Mouse (Mus musculus) midbrain, postnatal 0 days (tissue): ENCODE results near the gene Hk1. TPM values are rescaled to one million over a fixed set of nuclear protein-coding genes. Genes with fewer than 3 reads are reported as not detected.

ENCODE experiments used
- ATAC-seq: fragments of 200-750 bp; cut with Nextera tagmentation; 2 replicates; pipeline ENCODE4 v1.8.0; 2017; ENCODE audit warnings: moderate number of reproducible peaks, mild to moderate bottlenecking, moderate TSS enrichment, moderate library complexity; ENCODE audit not compliant: low FRiP score
- DNase-seq: peaks from one replicate; pipeline ENCODE4 v3.0.0-alpha.2; 2015; ENCODE audit warnings: low spot score
- H3K27ac ChIP-seq: fragments of 300-500 bp; sonication (generic); 2 replicates; pipeline ENCODE4 v1.5.1; 2014; ENCODE audit warnings: low read depth, mild to moderate bottlenecking, low read length, mixed read lengths
- H3K27me3 ChIP-seq: fragments of 300-500 bp; sonication (generic); 2 replicates; pipeline ENCODE4 v1.6.1; 2014; ENCODE audit warnings: low read length, control low read depth, mixed read lengths; ENCODE audit not compliant: insufficient read depth
- H3K36me3 ChIP-seq: fragments of 300-500 bp; sonication (generic); 2 replicates; pipeline ENCODE4 v1.6.1; 2014; ENCODE audit warnings: low read length, control low read depth, mixed read lengths; ENCODE audit not compliant: insufficient read depth
- H3K4me1 ChIP-seq: fragments of 300-500 bp; sonication (generic); 2 replicates; pipeline ENCODE4 v1.6.1; 2014; ENCODE audit warnings: mild to moderate bottlenecking, control low read depth, antibody characterized with exemption, low read length, mixed read lengths; ENCODE audit not compliant: insufficient read depth
- H3K4me2 ChIP-seq: fragments of 300-500 bp; sonication (generic); 2 replicates; pipeline ENCODE4 v1.6.1; 2014; ENCODE audit warnings: low read depth, mild to moderate bottlenecking, low read length, mixed read lengths; ENCODE audit not compliant: poor library complexity, severe bottlenecking
- H3K4me3 ChIP-seq: fragments of 300-500 bp; sonication (generic); 2 replicates; pipeline ENCODE4 v1.5.1; 2014; ENCODE audit warnings: low read depth, mild to moderate bottlenecking, low read length, moderate library complexity
- H3K9ac ChIP-seq: fragments of 300-500 bp; sonication (generic); replicated peaks from 2 replicates; pipeline ENCODE4 v1.6.1; 2014; ENCODE audit warnings: mild to moderate bottlenecking, low read length, moderate library complexity, mixed read lengths; ENCODE audit not compliant: poor library complexity, severe bottlenecking
- H3K9me3 ChIP-seq: fragments of 300-500 bp; sonication (generic); 2 replicates; pipeline ENCODE4 v1.6.1; 2016; ENCODE audit warnings: low read length, control low read depth
- CTCF ChIP-seq: IDR thresholded peaks from 2 replicates; pipeline ENCODE4 v1.5.1; 2016; ENCODE audit warnings: antibody characterized with exemption, mild to moderate bottlenecking
- WGBS: fragments of 180-500 bp; shearing (Covaris S2); extraction: QIAGEN DNeasy Blood & Tissue Kit; methylation state at CpG from one replicate; pipeline ENCODE4 v1.1.7; 2014; 5-methylcytosine and 5-hydroxymethylcytosine counted together
- polyA plus RNA-seq: library from polyadenylated mRNA; unstranded; fragments of >200 nt; fragmentation: Nextera tagmentation; extraction: Ambion mirVana; gene quantifications from 2 replicates; pipeline ENCODE4 v1.2.1, GENCODE M21; 2015
- total RNA-seq: library from RNA; depleted of rRNA; stranded (reverse); fragments of >200 nt; gene quantifications from 2 replicates; pipeline ENCODE4 v1.2.3, GENCODE M21; 2014

The Hk1 gene
- total and polyA plus RNA-seq, 2 experiments from 2014 or later, result 103 to 157 TPM

DNA sequence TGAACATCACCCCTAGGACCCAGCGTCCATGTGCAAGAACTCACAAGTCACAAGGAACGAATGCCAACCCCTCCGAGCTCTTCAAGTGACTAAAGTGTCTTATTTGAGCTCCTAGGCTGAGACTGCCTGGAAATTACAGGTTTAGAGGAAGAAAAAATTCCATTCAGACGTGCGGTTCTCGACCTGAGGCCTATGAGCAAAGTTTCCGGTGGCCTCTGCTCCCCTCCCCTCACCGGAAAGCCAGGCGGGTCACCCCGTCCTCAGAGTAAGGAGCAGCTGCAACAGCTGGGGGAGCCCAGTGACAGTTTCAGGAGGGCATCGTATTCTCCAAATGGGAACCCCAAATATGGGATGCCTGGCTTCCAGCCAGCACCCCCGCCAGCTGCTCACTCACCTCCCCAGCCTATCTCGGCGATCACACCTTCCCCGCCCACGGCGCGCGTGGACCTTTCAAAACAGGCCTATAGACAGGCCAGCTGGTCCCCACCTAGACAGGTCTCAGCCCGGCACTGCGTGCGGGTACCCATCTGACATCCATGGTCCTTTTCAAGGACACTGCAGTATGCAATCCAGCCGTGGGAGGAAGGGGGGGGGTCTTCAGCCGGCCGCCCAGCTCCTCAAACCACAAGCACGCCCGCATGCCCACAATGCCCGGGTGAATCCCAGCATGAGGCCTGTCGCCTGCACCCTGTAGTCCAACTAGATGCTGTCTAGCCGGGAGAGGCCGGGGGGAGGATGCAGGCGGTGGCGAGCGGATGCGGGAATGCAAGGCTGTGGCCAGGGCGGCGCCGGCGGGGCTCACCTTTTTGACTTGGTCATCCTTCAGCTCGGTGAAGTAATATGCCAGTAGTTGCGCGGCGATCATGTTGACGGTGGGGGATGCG lies 40.3 kb downstream of the Hk1 start:
- TF ChIP-seq CTCF, result no peak
- peak overlapping the region; percentile 89 for H3K27ac ChIP-seq
- no peaks in the 10 kb centered on the region for H3K9me3 ChIP-seq
- no peaks in the 10 kb centered on the region for H3K27me3 ChIP-seq
- DNase-seq, result peak; percentile 42
- peaks cover 12% of the 10 kb centered on the region for H3K4me1 ChIP-seq
- H3K9ac ChIP-seq, result peak overlapping the region; percentile 90
- H3K4me2 ChIP-seq, result peak overlapping the region; percentile 70
- no peaks in the 10 kb centered on the region for H3K36me3 ChIP-seq
- WGBS, result 2% methylated on average over 44 of the region's 45 CpGs
- ATAC-seq, result peak; percentile 59
- peak overlapping the region; percentile 71 for H3K4me3 ChIP-seq

DNA sequence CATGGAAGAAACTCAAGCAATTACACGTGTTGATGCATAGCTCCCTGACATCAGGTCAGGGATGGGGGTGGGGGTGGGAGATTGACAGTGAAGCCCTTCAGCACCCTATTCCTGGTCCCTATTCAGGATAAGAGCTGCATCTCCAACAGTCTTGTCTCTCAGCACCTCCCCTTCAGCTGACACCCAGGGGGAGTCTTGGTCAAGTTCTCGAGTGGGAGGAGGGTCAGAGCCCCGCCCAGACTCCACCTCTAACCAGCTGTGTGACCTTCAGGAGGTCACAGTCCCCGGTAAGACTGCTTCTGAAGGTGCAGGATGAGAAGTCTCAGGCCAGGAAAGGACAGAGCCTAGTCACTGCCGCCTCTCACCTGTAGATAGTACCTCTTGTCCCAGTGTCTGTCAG lies 41.1 kb downstream of the Hk1 start:
- Histone ChIP-seq H3K27ac (no peak overlapping the region), H3K4me1 (peaks cover 12% of the 10 kb centered on the region), H3K27me3 (no peaks in the 10 kb centered on the region), H3K9me3 (no peaks in the 10 kb centered on the region), H3K4me2 (peak overlapping the region; percentile 70), H3K9ac (peak overlapping the region; percentile 90; the same call in 1 of the 2 replicates), H3K4me3 (peak overlapping the region; percentile 71), H3K36me3 (no peaks in the 10 kb centered on the region)
- DNase-seq (no peak), ATAC-seq (no peak)
- 41% methylated on average over 5 of the region's 5 CpGs for WGBS
- TF ChIP-seq CTCF, result no peak

DNA sequence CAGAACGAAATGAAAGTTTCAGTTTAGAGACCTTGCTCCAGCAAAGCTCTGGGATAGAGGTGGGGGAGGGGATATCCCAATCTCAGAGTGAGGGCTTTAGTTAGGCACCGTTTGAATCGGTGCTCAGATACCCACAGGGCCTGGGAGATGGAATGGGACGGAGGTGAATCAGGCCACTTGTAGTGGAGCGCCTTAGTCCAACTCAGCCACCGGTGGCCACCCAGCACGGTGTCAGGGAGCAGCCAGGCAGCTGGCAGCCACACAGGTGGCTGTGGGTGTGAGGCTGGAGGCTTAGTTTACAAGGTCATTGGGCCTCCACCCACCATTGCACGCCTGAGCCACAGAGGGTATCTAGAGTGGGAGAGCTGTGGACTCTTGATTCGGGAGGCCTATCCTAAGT lies 41.5 kb downstream of the Hk1 start:
- Histone ChIP-seq H3K4me1 (peaks cover 12% of the 10 kb centered on the region), H3K4me2 (peak overlapping the region; percentile 70), H3K36me3 (no peaks in the 10 kb centered on the region), H3K27me3 (no peaks in the 10 kb centered on the region), H3K9me3 (no peaks in the 10 kb centered on the region), H3K27ac (no peak overlapping the region), H3K4me3 (peak overlapping the region; percentile 71), H3K9ac (0 out of 2 replicates have a peak overlapping the region, but pooled peaks have one; percentile 90)
- 38% methylated on average over 9 of the region's 9 CpGs for WGBS
- no peak for TF ChIP-seq CTCF
- no peak for ATAC-seq
- no peak for DNase-seq

DNA sequence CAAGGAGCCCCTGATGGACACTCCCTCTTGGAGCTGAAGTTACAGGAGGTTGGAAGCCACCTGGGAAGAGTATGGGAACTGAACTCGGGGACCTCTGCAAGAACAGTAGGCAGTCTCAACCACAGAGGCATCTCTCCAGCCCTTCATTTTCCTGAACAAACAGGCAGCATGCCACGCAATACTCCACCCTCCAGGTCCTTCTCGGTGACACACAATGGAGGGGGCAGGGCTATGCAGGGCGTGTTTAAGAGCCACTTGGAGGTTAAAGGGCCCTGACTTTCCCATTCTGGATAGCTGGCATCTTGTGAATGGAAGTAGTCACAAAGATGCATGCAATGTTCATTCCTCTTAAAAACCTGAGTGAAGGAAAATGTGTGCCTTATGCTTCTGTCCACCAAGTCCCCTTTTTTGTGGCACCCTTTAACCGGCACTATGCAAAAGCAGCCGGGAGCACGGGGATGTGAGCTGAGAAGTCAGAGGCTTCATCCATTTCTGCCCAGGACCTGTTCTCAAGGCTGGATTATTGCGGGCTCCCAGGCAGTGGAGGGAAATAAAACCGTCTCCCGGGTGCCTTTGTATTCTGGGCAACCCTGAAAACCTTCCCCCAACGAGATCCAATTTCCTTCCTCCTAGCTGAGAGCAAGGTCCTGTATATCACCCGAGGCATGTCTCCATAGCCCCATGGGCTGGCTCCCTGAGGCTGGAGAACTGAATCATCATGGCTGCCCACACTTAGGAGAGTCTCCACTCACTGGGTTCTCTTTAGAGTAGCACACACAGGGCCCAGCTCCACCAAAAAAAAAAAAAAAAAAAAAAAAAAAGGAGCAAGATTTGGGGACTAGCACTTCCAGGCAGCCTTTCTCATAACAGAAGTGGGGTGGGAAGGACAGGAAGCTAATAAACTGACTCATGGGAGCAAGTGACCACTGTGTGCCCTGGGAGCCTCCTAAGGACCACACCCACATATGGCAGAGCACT lies 42.8 kb downstream of the Hk1 start:
- Histone ChIP-seq H3K9ac (0 out of 2 replicates have a peak overlapping the region, but pooled peaks have one; percentile 2), H3K9me3 (no peaks in the 10 kb centered on the region), H3K27me3 (no peaks in the 10 kb centered on the region), H3K4me2 (0 out of 2 replicates have a peak overlapping the region, but pooled peaks have one; percentile 12), H3K27ac (no peak overlapping the region), H3K36me3 (no peaks in the 10 kb centered on the region), H3K4me1 (peaks cover 12% of the 10 kb centered on the region), H3K4me3 (no peak overlapping the region)
- DNase-seq (no peak), ATAC-seq (no peak)
- TF ChIP-seq CTCF, result no peak
- 26% methylated on average over 12 of the region's 12 CpGs for WGBS

DNA sequence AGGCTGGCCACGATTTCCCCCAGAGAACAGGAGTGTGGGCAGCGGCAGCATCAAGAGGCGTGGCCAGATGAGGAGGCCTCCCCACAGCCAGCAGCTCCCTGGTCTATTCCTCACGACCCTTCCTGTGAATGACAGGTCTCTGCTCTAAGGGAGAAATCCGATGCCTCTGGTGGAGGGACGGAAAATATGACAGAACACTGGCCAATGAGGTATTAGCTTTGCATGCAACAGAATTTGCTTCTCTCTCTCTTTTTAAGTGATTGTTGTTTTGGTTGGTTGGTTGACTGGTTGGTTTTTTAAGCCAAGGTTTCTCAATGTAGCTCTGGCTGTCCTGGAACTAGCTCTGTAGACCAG lies 44.3 kb downstream of the Hk1 start:
- no peak for ATAC-seq
- H3K4me3 ChIP-seq, result no peak overlapping the region
- peak; percentile 27 for DNase-seq
- WGBS, result 15% methylated on average over 6 of the region's 6 CpGs
- H3K4me1 ChIP-seq, result peaks cover 9% of the 10 kb centered on the region; the same call in 1 of the 2 replicates
- no peaks in the 10 kb centered on the region for H3K9me3 ChIP-seq
- H3K27ac ChIP-seq, result no peak overlapping the region
- TF ChIP-seq CTCF, result peak; percentile 32
- no peaks in the 10 kb centered on the region for H3K36me3 ChIP-seq
- H3K9ac ChIP-seq, result no peak overlapping the region
- 0 out of 2 replicates have a peak overlapping the region, but pooled peaks have one; percentile 15 for H3K4me2 ChIP-seq
- H3K27me3 ChIP-seq, result no peaks in the 10 kb centered on the region
